Mouse (Mus musculus): Measurements from ENCODE around the gene Hjurp. TPM values are rescaled to one million over a fixed set of nuclear protein-coding genes. Genes with fewer than 3 reads are reported as not detected.
"Not testable (repeated sequence)": the region's sequence is repeated elsewhere in the genome, so short reads cannot be mapped to it uniquely, and the experiment has no call there.

Hjurp gene
- polyA plus RNA-seq, 1 experiment from 2014 or later = 66.4 TPM

DNA sequence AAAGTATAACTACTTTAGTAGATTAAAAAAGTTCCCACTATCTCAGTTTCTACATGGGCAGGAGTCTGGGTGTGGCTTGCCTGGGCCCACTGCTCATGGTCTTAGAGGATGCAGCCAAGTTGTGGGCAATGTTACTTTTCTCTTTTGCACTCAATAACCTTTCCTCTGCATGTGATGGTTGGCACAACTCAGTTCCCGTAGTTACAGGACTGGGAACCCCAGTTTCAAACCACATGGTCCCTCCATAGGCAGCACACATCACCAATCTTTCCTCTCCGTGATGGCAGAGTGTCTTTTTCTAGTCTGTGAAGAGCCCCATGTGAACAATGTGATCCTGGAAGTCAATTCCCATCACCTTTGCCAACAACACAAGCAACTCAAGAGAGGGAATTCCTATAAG lies 50.0 kb downstream of the Hjurp start:
- H3K9ac ChIP-seq (ENCODE audit: low read depth, low read length) = no peak overlapping the region
- 56% methylated on average over 2 of the region's 2 CpGs for WGBS
- H3K9me3 ChIP-seq (ENCODE audit: control insufficient read depth, low read length) = peaks cover 71% of the 10 kb centered on the region
- no peak overlapping the region for H3K4me3 ChIP-seq (ENCODE audit: low read length)
- H3K27ac ChIP-seq (ENCODE audit: low read depth, low read length) = no peak overlapping the region
- ATAC-seq = no peak
- no peak overlapping the region for H3K4me2 ChIP-seq (ENCODE audit: low read length)
- H3K27me3 ChIP-seq (replicated peaks; ENCODE audit: control insufficient read depth, insufficient read depth, low read length) = no peaks in the 10 kb centered on the region
- no peaks in the 10 kb centered on the region for H3K36me3 ChIP-seq (ENCODE audit: control insufficient read depth, insufficient read depth, low read length)
- H3K4me1 ChIP-seq (ENCODE audit: control insufficient read depth, insufficient read depth, low read depth, low read length) = no peaks in the 10 kb centered on the region

DNA sequence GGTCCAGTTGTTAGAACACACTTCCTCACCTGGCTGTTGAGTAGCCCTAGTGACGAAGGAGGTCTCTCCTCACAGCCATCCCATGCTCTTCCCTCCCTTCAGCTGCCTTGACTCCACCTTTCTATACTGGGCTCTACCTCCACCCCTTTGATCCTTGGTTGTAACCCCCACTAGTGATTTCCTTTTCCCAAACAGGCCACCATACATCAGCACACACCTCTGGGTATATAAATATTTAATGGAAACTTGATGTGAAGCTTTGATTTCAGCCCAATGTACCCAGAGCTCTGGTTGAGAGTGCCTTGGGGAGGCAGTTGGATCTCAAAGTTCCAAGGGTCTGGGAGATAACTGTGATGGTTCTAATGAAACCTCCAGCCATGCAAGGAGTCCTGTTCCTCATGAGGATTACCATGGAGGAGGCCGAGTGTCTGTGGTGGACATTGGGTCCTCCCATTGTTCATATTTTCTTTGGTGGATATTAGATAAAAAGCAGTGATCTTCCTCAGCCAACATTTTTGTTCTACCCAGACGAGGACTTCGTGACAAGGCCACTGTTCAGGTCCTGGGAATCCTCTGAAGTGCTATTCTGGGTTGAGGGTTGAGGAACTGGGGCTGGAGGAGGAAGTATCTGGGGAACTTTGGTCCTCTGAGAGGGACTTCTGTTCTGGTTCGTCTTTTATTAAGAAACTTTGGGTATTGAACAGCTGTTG lies 50.6 kb downstream of the Hjurp start, which contains the start of gene Mroh2a:
Mroh2a (plus strand) TSS at position 317 of the 710 bp plus-strand sequence.
- H3K36me3 ChIP-seq (ENCODE audit: control insufficient read depth, insufficient read depth, low read length) = no peaks in the 10 kb centered on the region
- H3K4me1 ChIP-seq (ENCODE audit: control insufficient read depth, insufficient read depth, low read depth, low read length) = no peaks in the 10 kb centered on the region
- H3K27me3 ChIP-seq (replicated peaks; ENCODE audit: control insufficient read depth, insufficient read depth, low read length) = no peaks in the 10 kb centered on the region
- H3K27ac ChIP-seq (ENCODE audit: low read depth, low read length) = no peak within 1 kb of the TSS
- H3K4me3 ChIP-seq (ENCODE audit: low read length) = no peak within 1 kb of the TSS
- H3K9ac ChIP-seq (ENCODE audit: low read depth, low read length) = no peak within 1 kb of the TSS
- ATAC-seq = no peak
- H3K4me2 ChIP-seq (ENCODE audit: low read length) = no peak within 1 kb of the TSS
- H3K9me3 ChIP-seq (ENCODE audit: control insufficient read depth, low read length) = peaks cover 68% of the 10 kb centered on the region
- WGBS = 59% methylated on average over 5 of the region's 5 CpGs

DNA sequence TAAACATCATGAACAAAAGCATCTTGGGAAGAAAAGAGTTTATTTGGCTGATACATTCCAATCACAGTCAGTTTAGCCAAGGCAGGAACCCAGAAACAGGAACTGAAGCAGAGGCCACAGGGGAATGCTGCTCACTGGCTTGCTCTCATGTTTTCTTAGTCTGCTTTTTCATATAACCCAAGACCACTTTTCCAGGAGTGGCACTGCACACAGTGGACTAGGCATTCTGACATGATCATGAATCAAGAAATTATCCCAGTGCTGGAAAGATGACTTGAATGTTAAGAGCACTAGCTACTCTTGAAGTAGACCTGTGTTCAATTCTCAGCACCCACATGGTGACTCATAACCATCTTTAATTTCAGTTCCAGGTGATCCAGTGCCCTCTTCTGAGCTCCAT lies 51.7 kb downstream of the Hjurp start:
- Histone ChIP-seq H3K4me3 (ENCODE audit: low read length) (no peak overlapping the region), H3K27ac (ENCODE audit: low read depth, low read length) (no peak overlapping the region), H3K9ac (ENCODE audit: low read depth, low read length) (no peak overlapping the region), H3K36me3 (ENCODE audit: control insufficient read depth, insufficient read depth, low read length) (no peaks in the 10 kb centered on the region), H3K9me3 (ENCODE audit: control insufficient read depth, low read length) (peaks cover 57% of the 10 kb centered on the region), H3K4me1 (ENCODE audit: control insufficient read depth, insufficient read depth, low read depth, low read length) (no peaks in the 10 kb centered on the region), H3K27me3 (replicated peaks; ENCODE audit: control insufficient read depth, insufficient read depth, low read length) (no peaks in the 10 kb centered on the region), H3K4me2 (ENCODE audit: low read length) (no peak overlapping the region)
- ATAC-seq = no peak

DNA sequence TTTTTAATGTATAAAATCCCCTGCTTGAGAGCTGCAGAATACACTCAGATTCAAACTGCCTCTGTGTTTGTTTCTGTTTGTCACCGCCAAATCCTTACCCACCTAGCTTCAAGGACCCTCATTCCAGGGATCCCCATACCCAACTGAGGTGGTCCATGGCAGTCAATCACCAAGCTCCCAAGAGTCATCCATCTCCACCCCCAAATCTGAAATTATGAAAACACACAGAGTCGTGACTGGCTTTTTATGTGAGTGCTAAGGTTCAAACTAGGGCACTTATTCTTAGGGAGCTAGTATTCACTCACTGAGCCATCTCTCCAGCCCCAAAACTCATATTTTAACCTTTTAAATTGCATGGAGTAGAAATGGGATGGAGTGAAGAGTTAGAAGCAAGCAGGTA lies 52.1 kb downstream of the Hjurp start:
- not testable (repeated sequence) for H3K27me3 ChIP-seq (replicated peaks; ENCODE audit: control insufficient read depth, insufficient read depth, low read length); H3K36me3 ChIP-seq (ENCODE audit: control insufficient read depth, insufficient read depth, low read length); ATAC-seq; H3K9ac ChIP-seq (ENCODE audit: low read depth, low read length); H3K27ac ChIP-seq (ENCODE audit: low read depth, low read length); H3K4me2 ChIP-seq (ENCODE audit: low read length); H3K4me3 ChIP-seq (ENCODE audit: low read length); H3K4me1 ChIP-seq (ENCODE audit: control insufficient read depth, insufficient read depth, low read depth, low read length)
- peaks cover 53% of the 10 kb centered on the region for H3K9me3 ChIP-seq (ENCODE audit: control insufficient read depth, low read length)
- 41% methylated on average over 2 of the region's 2 CpGs for whole genome bisulfite sequencing

DNA sequence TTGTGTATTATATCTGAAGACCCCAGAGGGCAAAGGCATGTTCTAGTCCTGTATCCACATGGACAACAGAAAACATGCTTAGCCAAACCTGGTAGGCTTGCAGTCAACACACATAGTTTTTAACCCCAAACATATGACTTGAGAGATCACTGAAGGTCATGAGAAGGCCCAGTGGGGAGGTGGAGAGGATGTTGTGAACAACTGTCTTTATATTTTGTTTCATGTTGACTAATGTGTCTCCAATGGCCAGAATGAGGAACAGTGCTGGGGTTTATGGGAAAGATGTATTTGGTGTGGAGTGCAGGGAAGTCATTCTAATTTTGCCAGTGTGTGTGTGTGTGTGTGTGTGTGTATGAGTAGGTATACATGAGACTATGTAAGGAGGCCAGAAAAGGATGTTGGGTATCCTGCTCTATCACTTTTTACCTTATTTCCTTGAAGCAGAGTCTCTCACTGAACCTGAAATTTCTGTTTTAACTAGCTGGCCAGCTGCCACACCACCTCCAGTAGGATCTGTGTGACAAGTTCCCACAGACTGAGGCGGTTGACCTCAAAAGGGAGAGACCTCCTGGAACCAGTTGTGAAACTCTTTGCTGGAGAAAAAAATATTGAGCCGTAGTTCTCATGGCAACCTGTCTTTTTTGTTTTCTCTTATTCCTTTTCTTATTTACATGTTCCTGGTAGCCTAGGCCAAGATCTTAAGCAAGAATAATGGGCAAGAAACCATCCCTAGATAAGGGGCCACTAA lies 53.2 kb downstream of the Hjurp start:
- no peak overlapping the region for H3K27ac ChIP-seq (ENCODE audit: low read depth, low read length)
- H3K36me3 ChIP-seq (ENCODE audit: control insufficient read depth, insufficient read depth, low read length) = no peaks in the 10 kb centered on the region
- no peak overlapping the region for H3K4me3 ChIP-seq (ENCODE audit: low read length)
- H3K4me1 ChIP-seq (ENCODE audit: control insufficient read depth, insufficient read depth, low read depth, low read length) = no peaks in the 10 kb centered on the region
- H3K9ac ChIP-seq (ENCODE audit: low read depth, low read length) = no peak overlapping the region
- ATAC-seq = no peak
- 68% methylated on average over 2 of the region's 2 CpGs for WGBS
- H3K27me3 ChIP-seq (replicated peaks; ENCODE audit: control insufficient read depth, insufficient read depth, low read length) = no peaks in the 10 kb centered on the region
- H3K4me2 ChIP-seq (ENCODE audit: low read length) = no peak overlapping the region
- H3K9me3 ChIP-seq (ENCODE audit: control insufficient read depth, low read length) = peaks cover 42% of the 10 kb centered on the region

DNA sequence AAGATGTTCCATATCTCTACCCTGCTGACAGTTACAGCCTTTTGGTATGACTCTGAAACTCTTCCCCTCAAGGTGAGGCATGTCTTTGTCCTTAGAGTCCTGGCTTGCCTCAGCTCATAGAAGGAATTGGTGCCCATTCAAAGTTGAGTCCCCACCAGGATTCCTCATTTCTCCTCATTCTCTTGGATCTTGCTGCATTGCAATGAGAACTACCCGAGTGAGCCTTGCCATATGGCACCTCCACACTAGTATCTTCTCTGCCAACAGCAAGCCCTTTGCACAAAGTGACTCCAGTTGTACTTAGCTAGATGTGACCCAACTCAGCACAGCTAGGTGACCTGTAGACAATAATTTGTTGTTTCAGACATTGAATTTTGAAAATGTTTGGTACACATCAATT lies 53.8 kb downstream of the Hjurp start:
- Histone ChIP-seq H3K27ac (ENCODE audit: low read depth, low read length) (no peak overlapping the region), H3K4me2 (ENCODE audit: low read length) (no peak overlapping the region), H3K36me3 (ENCODE audit: control insufficient read depth, insufficient read depth, low read length) (no peaks in the 10 kb centered on the region), H3K9ac (ENCODE audit: low read depth, low read length) (no peak overlapping the region), H3K9me3 (ENCODE audit: control insufficient read depth, low read length) (peaks cover 36% of the 10 kb centered on the region), H3K4me3 (ENCODE audit: low read length) (no peak overlapping the region), H3K27me3 (replicated peaks; ENCODE audit: control insufficient read depth, insufficient read depth, low read length) (no peaks in the 10 kb centered on the region), H3K4me1 (ENCODE audit: control insufficient read depth, insufficient read depth, low read depth, low read length) (no peaks in the 10 kb centered on the region)
- WGBS = 54% methylated on average over 1 of the region's 1 CpGs
- ATAC-seq = no peak

DNA sequence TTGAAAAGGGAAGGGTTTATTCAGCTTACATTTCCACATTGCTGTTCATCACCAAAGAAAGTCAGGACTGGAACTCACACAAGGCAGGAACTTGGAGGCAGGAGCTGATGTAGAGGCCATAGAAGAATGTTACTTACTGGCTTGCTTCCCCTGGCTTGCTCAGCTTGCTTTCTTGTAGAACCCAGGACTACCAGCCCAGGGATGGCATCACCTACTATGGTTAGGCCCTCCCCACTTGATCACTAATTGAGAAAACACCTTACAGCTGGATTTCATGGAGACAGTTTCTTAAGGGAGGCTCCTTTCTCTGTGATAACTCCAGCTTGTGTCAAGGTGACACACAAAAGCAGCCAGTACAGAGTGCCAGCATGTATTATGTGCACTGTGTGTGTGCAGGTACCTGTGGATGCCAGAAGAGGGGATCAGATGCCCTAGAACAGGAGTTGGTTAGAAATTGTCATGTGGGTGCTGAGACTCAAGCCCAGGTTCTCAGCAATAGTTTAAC lies 54.4 kb downstream of the Hjurp start:
- ATAC-seq; H3K27ac ChIP-seq (ENCODE audit: low read depth, low read length); H3K36me3 ChIP-seq (ENCODE audit: control insufficient read depth, insufficient read depth, low read length): not testable (repeated sequence)

DNA sequence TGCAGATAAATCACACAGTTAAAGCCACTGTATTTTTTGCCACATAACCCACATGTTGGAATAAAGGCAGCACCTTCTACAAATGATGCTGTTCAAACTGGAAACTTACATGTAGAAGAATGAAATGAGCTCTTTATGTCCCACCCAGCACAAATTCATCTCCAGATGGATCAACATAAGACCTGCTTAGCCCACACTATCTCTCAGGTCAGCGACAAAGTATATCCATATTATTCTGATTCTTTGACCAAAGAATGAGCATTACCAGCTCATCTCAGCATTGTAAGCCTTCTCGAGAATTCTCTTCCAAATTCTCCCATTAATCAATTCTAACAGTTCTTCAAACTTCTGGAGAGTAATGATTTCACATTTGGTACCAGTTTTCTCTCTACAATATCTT lies 55.2 kb downstream of the Hjurp start:
- Histone ChIP-seq H3K27ac (ENCODE audit: low read depth, low read length) (no peak overlapping the region), H3K9me3 (ENCODE audit: control insufficient read depth, low read length) (peaks cover 28% of the 10 kb centered on the region), H3K36me3 (ENCODE audit: control insufficient read depth, insufficient read depth, low read length) (no peaks in the 10 kb centered on the region), H3K4me3 (ENCODE audit: low read length) (no peak overlapping the region), H3K4me2 (ENCODE audit: low read length) (no peak overlapping the region), H3K27me3 (replicated peaks; ENCODE audit: control insufficient read depth, insufficient read depth, low read length) (no peaks in the 10 kb centered on the region), H3K9ac (ENCODE audit: low read depth, low read length) (no peak overlapping the region), H3K4me1 (ENCODE audit: control insufficient read depth, insufficient read depth, low read depth, low read length) (no peaks in the 10 kb centered on the region)
- WGBS = 47% methylated on average over 2 of the region's 2 CpGs
- ATAC-seq = no peak

More for the DNA sequence above, 54.4 kb downstream of the Hjurp start:
- not testable (repeated sequence) for H3K9ac ChIP-seq (ENCODE audit: low read depth, low read length); H3K27me3 ChIP-seq (replicated peaks; ENCODE audit: control insufficient read depth, insufficient read depth, low read length); H3K4me2 ChIP-seq (ENCODE audit: low read length); H3K4me1 ChIP-seq (ENCODE audit: control insufficient read depth, insufficient read depth, low read depth, low read length); H3K4me3 ChIP-seq (ENCODE audit: low read length)
- peaks cover 31% of the 10 kb centered on the region for H3K9me3 ChIP-seq (ENCODE audit: control insufficient read depth, low read length)

DNA sequence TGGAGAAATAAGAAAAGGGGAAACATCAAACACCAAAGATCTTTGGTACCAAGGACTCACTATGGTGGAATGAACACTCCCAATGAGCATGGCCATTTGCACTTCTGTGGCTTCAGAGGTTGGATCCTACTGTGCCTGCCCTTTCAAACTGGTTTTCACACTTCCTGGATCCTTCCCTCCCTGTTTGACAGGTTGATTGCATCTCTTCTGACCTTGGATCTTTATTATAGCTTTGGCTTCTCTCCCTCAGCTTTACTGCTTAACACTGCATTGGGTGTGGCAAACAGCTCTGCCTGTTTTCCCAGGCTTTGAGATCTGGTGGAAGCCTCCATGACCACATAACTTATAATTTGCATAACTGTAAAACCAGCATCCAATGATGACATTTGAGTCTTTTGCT lies 57.1 kb downstream of the Hjurp start:
- ATAC-seq = no peak
- Histone ChIP-seq H3K4me3 (ENCODE audit: low read length) (no peak overlapping the region), H3K36me3 (ENCODE audit: control insufficient read depth, insufficient read depth, low read length) (no peaks in the 10 kb centered on the region), H3K9me3 (ENCODE audit: control insufficient read depth, low read length) (peaks cover 27% of the 10 kb centered on the region), H3K4me2 (ENCODE audit: low read length) (no peak overlapping the region), H3K9ac (ENCODE audit: low read depth, low read length) (no peak overlapping the region), H3K4me1 (ENCODE audit: control insufficient read depth, insufficient read depth, low read depth, low read length) (no peaks in the 10 kb centered on the region), H3K27me3 (replicated peaks; ENCODE audit: control insufficient read depth, insufficient read depth, low read length) (no peaks in the 10 kb centered on the region), H3K27ac (ENCODE audit: low read depth, low read length) (no peak overlapping the region)
